Mouse (Mus musculus) midbrain, embryonic 15.5 days (tissue): ENCODE measurements at regions not wholly inside any gene's neighbourhood (a gene's known extent, or its start where the extent isn't known, plus 50 kb on each side); places are given as distances from the start of the nearest gene placed in this dataset.

ENCODE experiments used
- ATAC-seq: fragments of 200-750 bp; cut with Nextera tagmentation; replicated peaks from 2 replicates; pipeline ENCODE4 v1.8.0; 2017; ENCODE audit warnings: moderate TSS enrichment
- H3K27ac ChIP-seq: fragments of 300-500 bp; sonication (generic); 2 replicates; pipeline ENCODE4 v1.5.1; 2015; ENCODE audit warnings: mild to moderate bottlenecking, inconsistent platforms
- H3K27me3 ChIP-seq: fragments of 300-500 bp; sonication (generic); replicated peaks from 2 replicates; pipeline ENCODE4 v1.6.1; 2015; ENCODE audit warnings: inconsistent platforms
- H3K36me3 ChIP-seq: fragments of 300-500 bp; sonication (generic); replicated peaks from 2 replicates; pipeline ENCODE4 v1.6.1; 2015; ENCODE audit warnings: inconsistent platforms
- H3K4me1 ChIP-seq: fragments of 300-500 bp; sonication (generic); 2 replicates; pipeline ENCODE4 v1.6.1; 2015; ENCODE audit warnings: inconsistent platforms
- H3K4me2 ChIP-seq: fragments of 300-500 bp; sonication (generic); 2 replicates; pipeline ENCODE4 v1.6.1; 2015; ENCODE audit warnings: inconsistent platforms, mild to moderate bottlenecking, moderate library complexity
- H3K4me3 ChIP-seq: fragments of 300-500 bp; sonication (generic); 2 replicates; pipeline ENCODE4 v1.5.1; 2015; ENCODE audit warnings: mild to moderate bottlenecking, inconsistent platforms
- H3K9ac ChIP-seq: fragments of 300-500 bp; sonication (generic); 2 replicates; pipeline ENCODE4 v1.6.1; 2015; ENCODE audit warnings: mild to moderate bottlenecking, inconsistent platforms
- H3K9me3 ChIP-seq: fragments of 300-500 bp; sonication (generic); 2 replicates; pipeline ENCODE4 v1.6.1; 2016; ENCODE audit warnings: inconsistent platforms
- WGBS: fragments of 180-500 bp; shearing (Covaris S2); methylation state at CpG from one replicate; pipeline ENCODE4 v1.1.7; 2015; ENCODE audit warnings: mixed read lengths; 5-methylcytosine and 5-hydroxymethylcytosine counted together

DNA sequence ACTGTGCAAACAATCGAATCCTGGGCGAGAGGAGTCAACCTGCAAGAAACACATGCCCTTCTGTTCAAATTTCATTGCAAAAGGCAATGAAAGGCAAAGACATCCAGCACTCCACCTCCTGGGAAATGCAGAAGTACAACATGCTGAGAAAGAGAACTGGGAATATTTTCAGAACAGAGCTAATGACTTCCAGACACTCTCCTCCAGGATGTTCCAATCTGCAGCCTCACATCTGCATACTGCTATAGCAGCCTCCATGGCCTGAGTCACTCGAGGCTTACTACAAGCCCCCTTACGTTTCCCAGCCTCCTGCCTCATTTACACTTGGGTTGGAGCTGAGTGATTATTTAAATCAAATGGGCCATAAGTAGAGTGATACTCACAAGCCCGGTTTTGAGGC is 58.9 kb upstream of the Dcbld2 start:
- no peak overlapping the region for H3K4me2 ChIP-seq

DNA sequence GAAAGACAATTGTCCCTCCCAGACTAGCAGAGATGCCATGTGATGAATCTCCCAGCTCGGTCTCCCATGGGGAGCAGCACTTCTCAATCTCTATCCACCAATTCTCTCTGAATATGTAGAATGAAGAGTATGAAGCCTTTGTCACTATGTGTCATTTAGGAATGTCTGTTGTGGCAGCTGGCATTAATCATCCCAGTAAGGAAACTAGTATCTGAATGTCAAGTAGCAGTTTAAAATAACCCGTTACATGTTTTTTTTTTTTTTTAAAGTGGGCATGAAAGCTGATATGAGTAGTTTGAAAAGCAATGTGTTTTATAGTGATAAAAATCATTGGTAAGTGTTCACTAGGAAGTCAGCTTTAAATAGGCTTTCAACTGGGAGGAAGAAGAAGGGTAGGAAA is 58.4 kb upstream of the Dcbld2 start:
- no peaks in the 10 kb centered on the region for H3K9me3 ChIP-seq
- no peak overlapping the region for H3K9ac ChIP-seq
- H3K36me3 ChIP-seq = no peaks in the 10 kb centered on the region
- H3K27ac ChIP-seq = no peak overlapping the region
- no peak overlapping the region for H3K4me3 ChIP-seq
- WGBS = 65% methylated on average over 2 of the region's 2 CpGs
- no peak overlapping the region for H3K4me2 ChIP-seq
- no peak for ATAC-seq
- H3K4me1 ChIP-seq = no peaks in the 10 kb centered on the region
- H3K27me3 ChIP-seq = no peaks in the 10 kb centered on the region

More for the DNA sequence above, 58.9 kb upstream of the Dcbld2 start:
- Histone ChIP-seq H3K4me1 (no peaks in the 10 kb centered on the region), H3K4me3 (no peak overlapping the region), H3K27me3 (no peaks in the 10 kb centered on the region), H3K9me3 (no peaks in the 10 kb centered on the region), H3K36me3 (no peaks in the 10 kb centered on the region), H3K27ac (no peak overlapping the region), H3K9ac (no peak overlapping the region)
- WGBS = 59% methylated on average over 5 of the region's 5 CpGs
- no peak for ATAC-seq

GRCm38 (mm10) chr16:58352156-58352555 is 56.1 kb upstream of the Dcbld2 start:
- Histone ChIP-seq H3K4me1 (no peaks in the 10 kb centered on the region), H3K27me3 (no peaks in the 10 kb centered on the region), H3K4me2 (no peak overlapping the region), H3K36me3 (no peaks in the 10 kb centered on the region), H3K4me3 (no peak overlapping the region), H3K9ac (no peak overlapping the region), H3K9me3 (no peaks in the 10 kb centered on the region), H3K27ac (no peak overlapping the region)
- WGBS = 88% methylated on average over 3 of the region's 3 CpGs
- ATAC-seq = no peak

- no peak for ATAC-seq
- no peak overlapping the region for H3K27ac ChIP-seq
Observed at GRCm38 (mm10) chr16:58354551-58354950, 53.7 kb upstream of the Dcbld2 start.

More at GRCm38 (mm10) chr16:58354551-58354950, 53.7 kb upstream of the Dcbld2 start:
- Histone ChIP-seq H3K9me3 (no peaks in the 10 kb centered on the region), H3K27me3 (no peaks in the 10 kb centered on the region), H3K36me3 (no peaks in the 10 kb centered on the region), H3K4me3 (no peak overlapping the region), H3K4me1 (no peaks in the 10 kb centered on the region), H3K9ac (no peak overlapping the region), H3K4me2 (no peak overlapping the region)
- WGBS = 61% methylated on average over 6 of the region's 6 CpGs
